Mouse (Mus musculus): ENCODE measurements around the gene Fam234b. TPM values are rescaled to one million over a fixed set of nuclear protein-coding genes. Genes with fewer than 3 reads are reported as not detected.

Fam234b gene
- polyA plus RNA-seq, 1 experiment from 2014 or later: 25.2 TPM

DNA sequence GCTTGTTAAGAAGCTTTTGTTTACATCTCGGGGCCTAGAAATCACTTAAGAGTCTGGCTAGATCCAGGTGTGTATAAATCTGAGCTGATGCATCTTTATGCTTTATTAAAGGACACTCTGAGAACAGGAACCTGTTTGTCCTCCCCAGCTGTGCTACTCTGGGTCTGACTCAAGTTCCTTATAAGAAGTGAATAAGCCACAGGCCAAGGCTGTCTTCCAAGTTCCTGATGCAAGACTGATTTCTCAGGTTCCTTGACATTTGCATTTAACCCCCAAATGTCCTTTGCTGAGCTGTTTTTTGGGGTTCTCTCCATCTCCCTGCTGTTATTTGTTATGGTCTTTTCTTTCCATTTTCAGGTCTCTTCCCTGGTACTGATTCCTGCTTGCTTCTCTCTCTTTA is 5.9 kb upstream of the Fam234b start:
- H3K27ac ChIP-seq (ENCODE audit: low read depth): no peak overlapping the region
- no peak overlapping the region for H3K9ac ChIP-seq
- H3K4me1 ChIP-seq (ENCODE audit: insufficient read depth): no peaks in the 10 kb centered on the region
- H3K4me2 ChIP-seq: no peak overlapping the region
- DNase-seq: no peak
- no peak for ATAC-seq (ENCODE audit: insufficient read depth)
- WGBS: 74% methylated on average over 1 of the region's 1 CpGs
- H3K9me3 ChIP-seq (ENCODE audit: low read depth, low read length): no peaks in the 10 kb centered on the region
- H3K27me3 ChIP-seq (ENCODE audit: insufficient read depth, low read length): no peaks in the 10 kb centered on the region
- no peaks in the 10 kb centered on the region for H3K36me3 ChIP-seq (ENCODE audit: insufficient read depth)
- no peak for TF ChIP-seq CTCF (IDR thresholded peaks at IDR 0.05; ENCODE audit: low read depth)
- H3K4me3 ChIP-seq (ENCODE audit: low read depth, low read length): no peak overlapping the region

DNA sequence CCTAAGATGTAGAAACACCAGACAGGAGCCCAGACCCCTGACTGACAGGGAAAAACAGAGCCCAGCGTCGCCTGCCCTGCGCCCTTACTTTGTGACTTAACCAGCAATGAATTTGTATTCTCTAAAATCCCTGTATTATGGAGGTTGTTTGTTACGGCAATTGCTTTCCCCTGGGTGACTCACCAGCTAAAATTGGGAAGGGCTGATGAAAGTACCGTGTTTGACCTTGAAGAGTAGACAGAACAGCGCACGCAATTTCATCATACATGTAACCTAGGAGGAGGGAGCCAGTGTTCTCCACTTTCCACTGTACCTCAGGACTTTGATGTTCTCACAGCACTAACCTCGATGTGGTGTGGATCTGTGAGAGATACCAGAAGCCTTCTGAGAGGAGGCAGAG is 4.8 kb upstream of the Fam234b start:
- no peak overlapping the region for H3K4me2 ChIP-seq
- no peak for TF ChIP-seq CTCF (IDR thresholded peaks at IDR 0.05; ENCODE audit: low read depth)
- H3K9me3 ChIP-seq (ENCODE audit: low read depth, low read length): no peaks in the 10 kb centered on the region
- no peaks in the 10 kb centered on the region for H3K27me3 ChIP-seq (ENCODE audit: insufficient read depth, low read length)
- DNase-seq (no peak), ATAC-seq (ENCODE audit: insufficient read depth) (no peak)
- 76% methylated on average over 8 of the region's 8 CpGs for WGBS
- no peak overlapping the region for H3K9ac ChIP-seq
- H3K27ac ChIP-seq (ENCODE audit: low read depth): no peak overlapping the region
- H3K4me3 ChIP-seq (ENCODE audit: low read depth, low read length): no peak overlapping the region
- H3K4me1 ChIP-seq (ENCODE audit: insufficient read depth): no peaks in the 10 kb centered on the region
- H3K36me3 ChIP-seq (ENCODE audit: insufficient read depth): no peaks in the 10 kb centered on the region

DNA sequence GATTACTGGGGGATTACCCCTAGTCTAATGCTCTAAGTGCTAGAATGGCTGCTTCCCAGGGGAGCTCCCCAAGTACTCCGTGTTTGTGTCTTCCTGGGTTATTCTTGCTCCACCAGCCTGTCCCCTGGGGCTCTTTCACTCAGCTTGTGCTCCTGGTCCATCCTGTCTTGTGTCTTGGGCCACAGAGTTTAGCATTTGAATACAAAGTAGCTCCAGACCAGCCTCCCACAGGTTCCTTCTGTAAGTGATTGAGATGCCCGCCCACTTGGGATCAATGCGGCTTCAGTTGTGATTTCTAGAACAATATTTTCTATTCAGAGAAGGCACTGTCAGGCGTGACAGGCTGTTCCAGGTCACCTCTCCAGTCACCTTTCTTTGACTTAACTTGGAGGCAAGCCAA is 4.0 kb upstream of the Fam234b start:
- H3K4me2 ChIP-seq: no peak overlapping the region
- no peak overlapping the region for H3K4me3 ChIP-seq (ENCODE audit: low read depth, low read length)
- 0 out of 2 replicates have a peak, but pooled peaks cover 2% of the 10 kb centered on the region for H3K4me1 ChIP-seq (ENCODE audit: insufficient read depth)
- H3K27me3 ChIP-seq (ENCODE audit: insufficient read depth, low read length): no peaks in the 10 kb centered on the region
- DNase-seq (no peak), ATAC-seq (ENCODE audit: insufficient read depth) (no peak)
- H3K9me3 ChIP-seq (ENCODE audit: low read depth, low read length): no peaks in the 10 kb centered on the region
- no peaks in the 10 kb centered on the region for H3K36me3 ChIP-seq (ENCODE audit: insufficient read depth)
- H3K27ac ChIP-seq (ENCODE audit: low read depth): no peak overlapping the region
- no peak overlapping the region for H3K9ac ChIP-seq
- 47% methylated on average over 4 of the region's 4 CpGs for WGBS
- no peak for TF ChIP-seq CTCF (IDR thresholded peaks at IDR 0.05; ENCODE audit: low read depth)

DNA sequence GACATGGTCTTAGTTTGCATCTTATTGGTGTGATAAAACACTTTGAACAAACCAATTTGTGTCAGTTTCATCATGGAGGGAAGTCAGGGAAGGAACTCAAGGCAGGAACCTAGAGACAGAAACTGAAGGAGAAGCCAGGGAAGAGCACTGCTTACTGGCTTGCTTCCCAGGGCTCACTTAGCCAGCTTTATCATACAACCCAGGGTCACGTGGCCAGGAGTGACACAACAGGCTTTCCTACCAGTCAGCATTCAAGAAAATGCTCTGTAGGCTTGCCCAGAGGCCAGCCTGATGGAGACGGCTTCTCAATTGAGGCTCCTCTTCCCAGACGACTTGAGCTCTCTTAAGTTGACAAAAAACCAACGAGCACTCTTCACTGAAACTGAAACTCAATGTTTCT is 2.9 kb upstream of the Fam234b start:
- WGBS: 63% methylated on average over 4 of the region's 4 CpGs
- Histone ChIP-seq H3K27me3 (ENCODE audit: insufficient read depth, low read length) (no peaks in the 10 kb centered on the region), H3K9ac (no peak overlapping the region), H3K9me3 (ENCODE audit: low read depth, low read length) (no peaks in the 10 kb centered on the region), H3K36me3 (ENCODE audit: insufficient read depth) (no peaks in the 10 kb centered on the region), H3K4me1 (ENCODE audit: insufficient read depth) (0 out of 2 replicates have a peak, but pooled peaks cover 2% of the 10 kb centered on the region), H3K27ac (ENCODE audit: low read depth) (no peak overlapping the region), H3K4me2 (no peak overlapping the region), H3K4me3 (ENCODE audit: low read depth, low read length) (no peak overlapping the region)
- no peak for DNase-seq
- no peak for TF ChIP-seq CTCF (IDR thresholded peaks at IDR 0.05; ENCODE audit: low read depth)
- no peak for ATAC-seq (ENCODE audit: insufficient read depth)

DNA sequence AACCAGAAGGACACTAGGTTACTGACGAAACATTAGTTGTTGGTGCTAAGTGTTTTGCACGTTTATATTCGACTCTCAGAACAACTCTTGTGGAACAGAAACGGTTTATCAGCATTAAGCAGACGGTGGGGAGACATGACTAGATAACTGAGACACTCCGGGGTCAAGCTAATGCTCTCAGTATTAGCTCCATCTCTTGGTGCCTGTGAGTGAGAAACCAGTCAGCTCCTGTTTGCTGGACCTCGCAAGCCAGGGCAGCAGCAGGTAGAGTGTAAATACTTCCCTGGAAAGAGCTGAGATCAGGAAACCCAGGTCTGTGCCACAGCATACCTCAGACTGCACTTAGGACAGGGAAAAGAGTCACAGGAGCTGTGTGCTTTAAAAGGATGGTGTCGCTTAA is 1.1 kb upstream of the Fam234b start:
- Histone ChIP-seq H3K9ac (no peak overlapping the region), H3K27ac (ENCODE audit: low read depth) (no peak overlapping the region; the same call in 1 of the 2 replicates), H3K4me1 (ENCODE audit: insufficient read depth) (0 out of 2 replicates have a peak, but pooled peaks cover 2% of the 10 kb centered on the region), H3K36me3 (ENCODE audit: insufficient read depth) (no peaks in the 10 kb centered on the region), H3K9me3 (ENCODE audit: low read depth, low read length) (no peaks in the 10 kb centered on the region), H3K4me3 (ENCODE audit: low read depth, low read length) (0 out of 2 replicates have a peak overlapping the region, but pooled peaks have one; percentile 86), H3K4me2 (peak overlapping the region; percentile 89; the same call in 1 of the 2 replicates), H3K27me3 (ENCODE audit: insufficient read depth, low read length) (no peaks in the 10 kb centered on the region)
- WGBS: 38% methylated on average over 8 of the region's 8 CpGs
- no peak for TF ChIP-seq CTCF (IDR thresholded peaks at IDR 0.05; ENCODE audit: low read depth)
- DNase-seq (no peak), ATAC-seq (ENCODE audit: insufficient read depth) (no peak)

DNA sequence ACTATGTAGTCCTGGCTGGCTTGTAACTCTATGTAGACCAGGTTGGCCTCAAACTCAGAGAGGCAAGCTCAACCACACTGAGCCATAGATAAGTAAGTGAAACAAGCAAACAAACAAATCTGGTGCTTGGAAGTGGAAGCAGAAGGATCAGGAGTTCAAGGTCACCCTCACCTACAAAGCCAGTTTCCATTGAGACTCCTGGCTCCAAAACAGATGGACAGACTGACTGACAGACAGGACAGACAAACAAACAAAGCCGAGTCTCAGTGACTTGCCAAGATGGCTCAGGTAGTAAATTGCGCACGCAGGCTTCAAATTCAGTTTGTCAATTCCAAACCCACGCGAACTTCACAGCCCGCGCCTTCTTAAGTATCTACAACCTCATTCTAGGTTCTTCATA is 331 bp upstream of the Fam234b start:
- Histone ChIP-seq H3K4me2 (peak overlapping the region; percentile 89), H3K36me3 (ENCODE audit: insufficient read depth) (no peaks in the 10 kb centered on the region), H3K27ac (ENCODE audit: low read depth) (peak overlapping the region; percentile 73; the same call in 1 of the 2 replicates), H3K4me1 (ENCODE audit: insufficient read depth) (0 out of 2 replicates have a peak, but pooled peaks cover 2% of the 10 kb centered on the region), H3K27me3 (ENCODE audit: insufficient read depth, low read length) (no peaks in the 10 kb centered on the region), H3K9me3 (ENCODE audit: low read depth, low read length) (no peaks in the 10 kb centered on the region), H3K9ac (peak overlapping the region; percentile 77), H3K4me3 (ENCODE audit: low read depth, low read length) (peak overlapping the region; percentile 86)
- TF ChIP-seq CTCF (IDR thresholded peaks at IDR 0.05; ENCODE audit: low read depth): no peak
- ATAC-seq (ENCODE audit: insufficient read depth) (no peak), DNase-seq (no peak)
- 17% methylated on average over 7 of the region's 7 CpGs for WGBS

DNA sequence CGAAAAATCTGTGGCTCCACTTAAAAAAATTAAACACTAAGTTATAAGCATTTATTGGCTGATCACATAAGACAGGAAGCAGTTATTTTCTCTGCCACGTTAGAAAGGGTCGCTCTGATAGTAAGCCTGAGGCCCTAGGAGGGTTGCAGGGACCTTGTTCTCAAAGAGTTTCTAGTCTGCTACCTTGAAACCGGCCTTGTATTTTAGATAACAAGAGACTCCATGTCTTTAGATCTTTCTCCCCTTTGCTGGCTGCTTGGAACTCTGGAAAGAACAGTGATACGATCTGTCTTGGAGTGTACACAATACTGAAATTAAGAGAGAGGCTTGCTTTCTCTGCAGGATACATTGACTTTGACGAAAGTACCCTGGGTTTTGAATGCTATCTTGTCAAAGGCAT is 949 bp downstream of the Fam234b start:
- no peak for ATAC-seq (ENCODE audit: insufficient read depth)
- 34% methylated on average over 6 of the region's 6 CpGs for WGBS

More for the DNA sequence above, 949 bp downstream of the Fam234b start:
- Histone ChIP-seq H3K9me3 (ENCODE audit: low read depth, low read length) (no peaks in the 10 kb centered on the region), H3K27ac (ENCODE audit: low read depth) (0 out of 2 replicates have a peak overlapping the region, but pooled peaks have one; percentile 73), H3K36me3 (ENCODE audit: insufficient read depth) (no peaks in the 10 kb centered on the region), H3K4me1 (ENCODE audit: insufficient read depth) (0 out of 2 replicates have a peak, but pooled peaks cover 2% of the 10 kb centered on the region), H3K27me3 (ENCODE audit: insufficient read depth, low read length) (no peaks in the 10 kb centered on the region), H3K9ac (peak overlapping the region; percentile 77), H3K4me2 (peak overlapping the region; percentile 89), H3K4me3 (ENCODE audit: low read depth, low read length) (peak overlapping the region; percentile 86)
- TF ChIP-seq CTCF (IDR thresholded peaks at IDR 0.05; ENCODE audit: low read depth): no peak
- DNase-seq: no peak

Measured in lung, embryonic 14.5 days (tissue).